Mouse (Mus musculus): ENCODE measurements around the gene Tle3.

Tle3 gene

DNA sequence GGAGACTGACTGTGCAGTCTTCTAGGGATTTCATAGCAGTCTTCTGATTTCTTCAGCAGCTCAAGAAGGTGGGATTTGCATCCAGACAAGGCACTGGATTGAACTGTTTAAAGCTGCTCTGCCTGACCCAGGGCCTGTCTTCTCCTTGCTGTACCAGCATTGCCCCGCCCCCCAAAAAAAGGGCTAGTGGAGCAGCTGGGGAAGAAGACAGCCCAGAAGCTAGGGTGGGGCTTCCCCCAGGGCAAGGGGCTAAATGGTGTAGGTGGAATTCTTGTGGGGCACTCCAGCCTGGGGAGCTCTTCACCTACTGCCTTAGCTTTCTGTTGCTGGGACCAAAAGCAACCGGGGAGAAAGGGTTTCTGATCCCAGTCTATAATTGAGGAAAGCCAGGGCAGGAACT, 67.8 kb downstream of the Tle3 start:
- no peak for DNase-seq

DNA sequence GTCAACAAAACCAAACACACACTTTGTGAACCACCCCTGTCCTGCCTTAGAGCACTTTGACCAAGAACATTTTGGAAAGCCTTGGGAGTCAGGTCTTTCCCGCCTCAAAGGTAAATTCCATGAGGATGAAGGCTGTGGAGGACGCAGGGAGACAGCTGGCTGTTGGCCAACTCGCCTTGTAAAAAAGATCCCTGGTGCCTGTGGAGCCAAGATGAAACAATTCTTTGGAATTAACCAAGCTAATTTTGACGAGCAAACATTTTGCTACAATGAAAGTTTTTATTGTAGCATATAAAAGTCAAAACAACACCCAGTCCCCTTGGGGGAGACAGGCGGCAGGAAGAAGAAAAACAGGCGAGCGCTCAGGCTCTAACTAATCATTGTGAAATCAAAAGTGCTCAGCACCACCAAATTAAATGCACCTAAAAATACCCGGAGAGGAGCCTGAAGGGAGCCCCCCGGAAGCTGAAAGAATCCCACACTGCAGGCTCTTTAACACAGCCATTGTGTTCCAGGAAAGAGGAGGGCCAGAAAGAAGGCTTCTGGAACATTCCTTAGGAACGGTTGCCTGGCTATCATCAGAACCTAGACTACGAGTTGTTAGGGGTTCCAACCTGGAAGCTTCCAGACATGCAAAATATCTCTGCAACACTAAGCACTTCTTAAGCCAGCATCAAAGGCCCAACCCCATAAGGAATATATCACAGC, 69.2 kb downstream of the Tle3 start:
- DNase-seq: no peak

DNA sequence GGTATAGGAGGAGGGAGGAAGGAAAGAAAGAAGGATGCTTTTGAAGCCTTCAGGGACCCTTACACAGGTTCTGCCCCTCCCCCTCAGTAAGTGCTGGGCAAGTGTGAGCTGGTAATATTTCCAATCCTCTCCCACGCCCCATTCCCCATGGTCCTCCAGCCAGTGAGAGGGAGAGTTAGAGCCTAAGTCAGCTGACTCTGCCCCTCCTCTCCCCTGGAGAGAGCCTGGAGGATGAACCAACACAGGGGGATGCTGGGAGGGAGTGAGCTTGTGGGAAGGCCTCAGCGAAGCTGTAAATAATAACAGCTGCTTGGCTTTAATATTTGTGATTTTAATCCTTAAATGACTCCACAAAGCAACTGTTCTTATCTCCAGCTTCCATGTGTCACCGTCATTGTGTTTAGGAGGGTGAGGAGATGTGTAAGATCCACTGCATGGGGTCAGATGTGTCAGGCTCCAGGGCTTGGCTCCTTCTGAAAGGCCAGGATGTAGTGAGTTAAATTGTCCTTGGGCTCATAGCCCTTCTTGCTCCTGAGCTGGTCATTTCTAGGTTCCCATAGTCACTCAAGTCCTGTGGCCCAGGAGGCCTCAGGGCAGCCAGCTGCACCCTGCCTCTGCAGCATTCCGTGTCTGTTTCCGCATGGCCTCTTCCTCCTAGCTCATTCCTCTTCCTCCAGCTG, 70.9 kb downstream of the Tle3 start:
- DNase-seq: no peak

DNA sequence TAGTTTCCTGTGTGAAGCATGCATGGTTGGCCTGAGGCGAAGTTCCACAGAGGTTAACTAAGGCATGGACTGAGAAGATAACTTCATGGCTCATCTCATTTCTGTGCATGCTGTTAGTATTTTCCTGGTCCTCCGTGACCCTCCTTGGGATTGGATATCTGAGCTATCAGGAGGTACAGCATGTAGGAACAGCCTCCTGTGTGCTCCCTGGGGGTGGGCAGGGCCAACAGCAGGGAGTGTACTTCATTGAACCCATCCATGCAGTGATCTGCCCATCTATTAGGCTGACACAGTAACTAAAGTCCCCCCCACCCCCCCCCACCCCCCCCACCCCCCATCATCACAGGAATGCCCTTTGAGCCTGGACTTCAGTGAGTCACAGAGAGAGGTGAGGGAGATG, 73.0 kb downstream of the Tle3 start:
- DNase-seq: no peak

GRCm38 (mm10) chr9:61445711-61446222, 73.6 kb downstream of the Tle3 start:
- DNase-seq: no peak

GRCm38 (mm10) chr9:61446965-61447364, 74.8 kb downstream of the Tle3 start:
- no peak for DNase-seq

- DNase-seq: no peak
Measured at GRCm38 (mm10) chr9:61449363-61449904, 77.3 kb downstream of the Tle3 start.

DNA sequence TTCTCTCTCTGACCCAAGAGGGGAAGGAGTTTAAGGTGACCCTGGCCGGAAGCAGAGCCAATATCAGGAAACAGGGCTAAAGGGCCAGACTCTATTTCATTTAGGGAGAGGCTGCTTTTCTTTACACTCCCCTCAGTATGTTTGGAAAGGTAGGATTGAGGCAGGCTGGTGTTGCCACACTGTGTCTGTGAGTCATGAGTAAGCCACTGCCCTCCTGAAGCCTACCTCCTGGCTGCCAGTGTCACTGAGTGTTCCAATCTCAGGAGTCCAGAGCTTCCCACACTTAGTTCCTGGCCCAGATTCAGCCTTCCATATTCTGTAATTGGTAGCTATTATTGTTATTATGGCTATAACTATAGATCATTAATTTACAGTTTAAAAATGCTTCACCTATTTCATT, 79.9 kb downstream of the Tle3 start:
- DNase-seq: no peak

DNA sequence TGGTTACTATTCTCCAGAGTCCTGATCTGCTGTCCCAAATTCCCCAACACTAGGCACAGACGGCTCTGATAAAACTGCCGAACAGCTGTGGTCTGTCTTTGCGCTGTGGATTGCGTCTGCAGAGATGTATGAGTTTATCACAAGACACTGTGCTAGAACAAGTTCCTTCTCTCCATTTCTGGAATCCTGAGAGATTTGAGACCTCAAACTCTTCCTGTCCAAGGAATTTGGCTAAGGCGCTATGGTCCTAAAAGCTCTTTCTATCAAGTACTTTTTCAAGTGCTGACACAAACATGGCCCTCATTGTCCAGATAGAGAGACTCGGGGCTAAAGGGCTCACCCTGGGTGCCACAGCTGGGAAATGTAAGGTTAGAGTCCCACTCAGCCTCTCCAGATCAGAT, 83.7 kb downstream of the Tle3 start:
- DNase-seq: no peak

- no peak for DNase-seq
Measured at GRCm38 (mm10) chr9:61456441-61457161, 84.4 kb downstream of the Tle3 start.

GRCm38 (mm10) chr9:61457162-61457523, 85.0 kb downstream of the Tle3 start:
- DNase-seq: no peak

GRCm38 (mm10) chr9:61461859-61462258, 89.7 kb downstream of the Tle3 start:
- DNase-seq: no peak

- DNase-seq: no peak
Measured at GRCm38 (mm10) chr9:61467436-61467835, 95.3 kb downstream of the Tle3 start.

All from layer of hippocampus, adult 9-11 months (tissue).